Mouse (Mus musculus) megakaryocyte, embryonic 14.5 days (primary cell): ENCODE data around the gene Aass.

Experiments used
- FLI1 ChIP-seq: IDR thresholded peaks from 2 replicates; pipeline ENCODE4 v1.6.1; 2012; ENCODE audit warnings: low read length, inconsistent platforms, mixed read lengths
- GATA1 ChIP-seq: IDR thresholded peaks from 3 replicates; pipeline ENCODE4 v1.6.1; 2012; ENCODE audit warnings: mixed read lengths, low read length, inconsistent platforms, borderline replicate concordance

- TF ChIP-seq GATA1 (no peak), FLI1 (no peak)
These were observed 1.8 kb downstream of the Aass start for GRCm38 (mm10) chr6:23131015-23131414.
